Mouse (Mus musculus) MEL (cell line): ENCODE data around the gene Kdelr3.
A peak's percentile ranks its signal among the peaks of the same experiment; 100 is the strongest.

Experiments used
- CHD2 ChIP-seq: IDR thresholded peaks from 2 replicates; pipeline ENCODE4 v1.6.1; 2011; ENCODE audit warnings: low read length, improper control_type of control experiment
- CTCF ChIP-seq, 3 experiments: IDR thresholded peaks in 2 of 3; conservative IDR thresholded peaks in 1 of 3; 2 replicates each; pipeline ENCODE4 v1.5.1; 2011 to 2012; ENCODE audit warnings: low read length in 3 of 3, low read depth in 2 of 3, mild to moderate bottlenecking in 2 of 3, improper control_type of control experiment in 1 of 3, inconsistent platforms in 1 of 3, mixed read lengths in 1 of 3, moderate library complexity in 1 of 3; ENCODE audit not compliant: control insufficient read depth in 1 of 3, insufficient read depth in 1 of 3, poor library complexity in 1 of 3, severe bottlenecking in 1 of 3
- E2F4 ChIP-seq: IDR thresholded peaks from 2 replicates; pipeline ENCODE4 v1.6.1; 2011; ENCODE audit warnings: low read depth, low read length, improper control_type of control experiment, borderline replicate concordance
- JUND ChIP-seq: IDR thresholded peaks from 2 replicates; pipeline ENCODE4 v1.6.1; 2011; ENCODE audit warnings: low read depth, mild to moderate bottlenecking, improper control_type of control experiment, low read length
- MXI1 ChIP-seq: IDR thresholded peaks from 2 replicates; pipeline ENCODE4 v1.6.1; 2011; ENCODE audit warnings: mild to moderate bottlenecking, low read depth, low read length, improper control_type of control experiment
- NRF1 ChIP-seq: IDR thresholded peaks from 2 replicates; pipeline ENCODE4 v1.6.1; 2014; ENCODE audit warnings: low read depth, mild to moderate bottlenecking, inconsistent platforms, low read length, improper control_type of control experiment, moderate library complexity; ENCODE audit not compliant: poor library complexity, insufficient read depth, severe bottlenecking
- POLR2A ChIP-seq, 2 experiments: IDR thresholded peaks; 2 replicates each; pipeline ENCODE4 v1.6.1; 2011 to 2012; ENCODE audit warnings: low read length in 2 of 2, mild to moderate bottlenecking in 2 of 2, control low read depth in 1 of 2, improper control_type of control experiment in 1 of 2, low read depth in 1 of 2, moderate library complexity in 1 of 2; ENCODE audit not compliant: control insufficient read depth in 1 of 2, insufficient read depth in 1 of 2, poor library complexity in 1 of 2
- RCOR1 ChIP-seq: IDR thresholded peaks from 2 replicates; pipeline ENCODE4 v1.6.1; 2012; ENCODE audit warnings: low read depth, mild to moderate bottlenecking, inconsistent platforms, low read length, improper control_type of control experiment
- SIN3A ChIP-seq: IDR thresholded peaks from 2 replicates; pipeline ENCODE4 v1.6.1; 2012; ENCODE audit warnings: low read length, improper control_type of control experiment, inconsistent platforms
- TAL1 ChIP-seq: IDR thresholded peaks from 2 replicates; pipeline ENCODE4 v1.6.1; 2012; ENCODE audit warnings: mild to moderate bottlenecking, inconsistent platforms, low read length, moderate library complexity, mixed read lengths
- UBTF ChIP-seq: IDR thresholded peaks from 2 replicates; pipeline ENCODE4 v1.6.1; 2012; ENCODE audit warnings: low read depth, mild to moderate bottlenecking, inconsistent platforms, low read length, improper control_type of control experiment, moderate library complexity, borderline replicate concordance; ENCODE audit not compliant: insufficient read depth
- ZC3H11A ChIP-seq: IDR thresholded peaks from 2 replicates; pipeline ENCODE4 v1.6.1; 2012; ENCODE audit warnings: low read depth, mild to moderate bottlenecking, inconsistent platforms, low read length, improper control_type of control experiment
- ZNF384 ChIP-seq: IDR thresholded peaks from 2 replicates; pipeline ENCODE4 v1.6.1; 2012; ENCODE audit warnings: low read depth, mild to moderate bottlenecking, inconsistent platforms, low read length, improper control_type of control experiment

DNA sequence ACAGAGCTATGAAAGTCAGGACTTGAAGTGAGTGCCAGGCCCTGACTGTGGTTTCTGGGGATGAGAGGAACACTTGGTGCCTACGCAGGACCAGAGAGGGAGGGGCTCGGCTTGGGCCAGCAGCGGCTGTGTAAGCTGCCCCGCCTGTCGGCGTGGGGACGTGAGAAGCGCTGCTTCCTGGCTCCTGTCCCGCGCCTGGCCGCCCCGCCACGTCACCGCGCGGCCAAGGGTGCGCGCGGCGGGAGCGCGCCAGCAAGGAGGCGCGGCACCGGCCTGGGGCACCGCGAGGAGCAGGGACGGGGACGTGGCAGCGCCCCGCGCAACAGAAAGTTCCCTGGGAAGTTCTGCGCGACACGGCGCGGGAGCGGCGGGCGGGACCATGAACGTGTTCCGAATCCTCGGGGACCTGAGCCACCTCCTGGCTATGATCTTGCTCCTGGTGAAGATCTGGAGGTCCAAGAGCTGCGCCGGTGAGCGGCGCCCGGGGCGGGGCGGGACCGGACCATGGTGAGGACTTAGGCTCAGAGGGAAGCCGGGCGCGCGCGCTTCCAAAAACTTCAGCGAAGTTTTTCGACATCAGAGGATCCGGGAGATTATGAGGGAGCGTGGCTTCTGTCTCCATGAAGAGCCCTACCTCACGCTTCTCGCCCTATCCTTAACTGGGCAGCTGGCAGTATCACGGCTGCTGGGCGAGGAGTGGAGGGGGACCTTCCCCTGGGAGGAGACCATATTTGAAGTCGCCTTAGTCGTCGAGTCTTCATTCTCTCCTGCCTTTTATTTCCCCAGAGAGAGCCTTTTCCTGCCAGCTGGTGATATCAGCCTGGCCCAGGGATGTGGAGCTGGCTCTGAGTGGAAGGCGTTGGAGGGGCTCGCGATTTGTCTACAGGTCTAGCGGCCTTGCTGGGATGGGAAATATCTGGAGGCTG is at the start of gene Kdelr3:
- TF ChIP-seq CTCF (IDR thresholded peaks at IDR 0.05 in 2 of 3, conservative IDR thresholded peaks at IDR 0.05 in 1 of 3; ENCODE audit: control insufficient read depth in 1 of 3, insufficient read depth in 1 of 3, low read depth in 2 of 3, low read length in 3 of 3, poor library complexity in 1 of 3, severe bottlenecking in 1 of 3) (no peak), SIN3A (no peak; the same call in 1 of the 2 replicates), POLR2A (IDR thresholded peaks at IDR 0.05; ENCODE audit: control insufficient read depth in 1 of 2, insufficient read depth in 1 of 2, low read depth in 1 of 2, low read length in 2 of 2, poor library complexity in 1 of 2) (peak; percentile 75 to 77; a peak in 2 of 4 replicates), NRF1 (peak; percentile 45; the same call in 1 of the 2 replicates), E2F4 (no peak), MXI1 (peak; percentile 12; the same call in 1 of the 2 replicates), ZC3H11A (no peak), TAL1 (no peak), ZNF384 (no peak), RCOR1 (no peak), CHD2 (no peak), JUND (no peak), UBTF (no peak)
